Mouse (Mus musculus) thymus, postnatal 14 days (tissue): ENCODE data around the gene Taok3.

Source experiments
- DNase-seq: peaks from one replicate; pipeline ENCODE4 v3.0.0; 2021

Gene Taok3

GRCm38 (mm10) chr5:117305754-117306153 lies 185.8 kb downstream of the Taok3 start:
- no peak for DNase-seq

GRCm38 (mm10) chr5:117306826-117307225 lies 186.9 kb downstream of the Taok3 start:
- no peak for DNase-seq

GRCm38 (mm10) chr5:117307699-117308098 lies 187.8 kb downstream of the Taok3 start:
- peak; percentile 80 for DNase-seq

- peak; percentile 26 for DNase-seq
Measured at GRCm38 (mm10) chr5:117313420-117313819, 193.5 kb downstream of the Taok3 start.

- no peak for DNase-seq
Measured at GRCm38 (mm10) chr5:117313909-117314308, 194.0 kb downstream of the Taok3 start.

GRCm38 (mm10) chr5:117314587-117315428 lies 194.9 kb downstream of the Taok3 start:
- no peak for DNase-seq

- DNase-seq = peak; percentile 28
Measured at GRCm38 (mm10) chr5:117318741-117319629, 199.1 kb downstream of the Taok3 start, which contains the start of gene Vsig10. Gene Vsig10, plus strand, starts transcription at chr5:117319083.

GRCm38 (mm10) chr5:117323751-117324150 lies 203.8 kb downstream of the Taok3 start:
- no peak for DNase-seq
